Mouse (Mus musculus) ES-CJ7 (cell line): Measurements from ENCODE around the gene Htr1d.
A peak's percentile ranks its signal among the peaks of the same experiment; 100 is the strongest.

Experiments
- DNase-seq: peaks from one replicate; pipeline ENCODE4 v3.0.0; 2011; ENCODE audit warnings: low read depth, low spot score

Gene Htr1d

GRCm38 (mm10) chr4:136452286-136452685 is 29.0 kb downstream of the Htr1d start:
- no peak for DNase-seq

- DNase-seq: no peak
Measured at GRCm38 (mm10) chr4:136452792-136453191, 29.5 kb downstream of the Htr1d start.

GRCm38 (mm10) chr4:136454850-136455260 is 31.5 kb downstream of the Htr1d start:
- DNase-seq: peak; percentile 89

- DNase-seq: peak; percentile 55
Measured at GRCm38 (mm10) chr4:136456516-136457218, 33.3 kb downstream of the Htr1d start.

- no peak for DNase-seq
Measured at GRCm38 (mm10) chr4:136458276-136458675, 35.0 kb downstream of the Htr1d start.

GRCm38 (mm10) chr4:136459210-136459609 is 35.9 kb downstream of the Htr1d start:
- peak; percentile 58 for DNase-seq

GRCm38 (mm10) chr4:136461206-136461605 is 37.9 kb downstream of the Htr1d start:
- peak; percentile 94 for DNase-seq

- DNase-seq: no peak
Measured at GRCm38 (mm10) chr4:136461761-136462085, 38.4 kb downstream of the Htr1d start.

- peak; percentile 47 for DNase-seq
Measured at GRCm38 (mm10) chr4:136462086-136462838, 38.9 kb downstream of the Htr1d start, which contains the start of gene 6030445D17Rik. TSS of gene 6030445D17Rik (plus strand) at chr4:136462250.

GRCm38 (mm10) chr4:136462839-136463178 is 39.5 kb downstream of the Htr1d start:
- peak; percentile 80 for DNase-seq

- peak; percentile 91 for DNase-seq
Measured at GRCm38 (mm10) chr4:136463436-136463835, 40.1 kb downstream of the Htr1d start.

- DNase-seq: no peak
Measured at GRCm38 (mm10) chr4:136466226-136466625, 42.9 kb downstream of the Htr1d start.

GRCm38 (mm10) chr4:136468553-136469327 is 45.4 kb downstream of the Htr1d start:
- DNase-seq: peak; percentile 59

- peak; percentile 95 for DNase-seq
Measured at GRCm38 (mm10) chr4:136469371-136469903, 46.1 kb downstream of the Htr1d start, which contains the start of gene Luzp1. TSS of gene Luzp1 (plus strand) at chr4:136469761.

GRCm38 (mm10) chr4:136469941-136470346 is 46.6 kb downstream of the Htr1d start:
- DNase-seq: peak; percentile 83

GRCm38 (mm10) chr4:136470347-136471071 is 47.2 kb downstream of the Htr1d start:
- peak; percentile 60 for DNase-seq

- no peak for DNase-seq
Measured at GRCm38 (mm10) chr4:136476692-136477091, 53.4 kb downstream of the Htr1d start.

- peak; percentile 21 for DNase-seq
Measured at GRCm38 (mm10) chr4:136486549-136486948, 63.2 kb downstream of the Htr1d start.
